Mouse (Mus musculus) bone marrow, adult 2 months (tissue): Measurements from ENCODE around the gene Nlgn1. TPM values are rescaled to one million over a fixed set of nuclear protein-coding genes. Genes with fewer than 3 reads are reported as not detected.

Experiments used
- H3K27ac ChIP-seq: fragments of 200-500 bp; 2 replicates; pipeline ENCODE4 v1.5.1; 2012; ENCODE audit warnings: low read depth, mild to moderate bottlenecking, control low read depth, inconsistent platforms, low read length; ENCODE audit not compliant: control insufficient read depth, poor library complexity, insufficient read depth
- H3K4me1 ChIP-seq: fragments of 200-500 bp; 2 replicates; pipeline ENCODE4 v1.6.1; 2011; ENCODE audit warnings: low read length; ENCODE audit not compliant: control insufficient read depth, insufficient read depth
- H3K4me3 ChIP-seq: fragments of 200-500 bp; replicated peaks from 2 replicates; pipeline ENCODE3; 2011; ENCODE audit warnings: mild to moderate bottlenecking, low read depth, low read length, control low read depth; ENCODE audit not compliant: control insufficient read depth
- CTCF ChIP-seq: fragments of 200-500 bp; IDR thresholded peaks from 2 replicates; pipeline ENCODE4 v1.5.1; 2011; ENCODE audit warnings: low read length, control low read depth; ENCODE audit not compliant: control insufficient read depth, insufficient read depth
- POLR2A ChIP-seq: fragments of 200-500 bp; IDR thresholded peaks from 2 replicates; pipeline ENCODE4 v1.6.1; 2011; ENCODE audit warnings: low read depth, mild to moderate bottlenecking, control low read depth, low read length, borderline replicate concordance; ENCODE audit not compliant: control insufficient read depth
- WGBS: fragments of 180-500 bp; shearing (Covaris S2); methylation state at CpG from one replicate; pipeline ENCODE4 v1.1.7; 2018; 5-methylcytosine and 5-hydroxymethylcytosine counted together
- polyA plus RNA-seq: library from polyadenylated mRNA; stranded (reverse); fragments of >200 nt; gene quantifications from 2 replicates; pipeline ENCODE4 v1.2.4, GENCODE M21; 2011; ENCODE audit warnings: low replicate concordance; ENCODE audit not compliant: missing spikeins, insufficient read depth, insufficient read length

Gene Nlgn1
- polyA plus RNA-seq, 1 experiment = 1.5 TPM

- H3K27ac ChIP-seq = no peak overlapping the region
- TF ChIP-seq POLR2A (no peak), CTCF (no peak)
- 73% methylated on average over 7 of the region's 7 CpGs for WGBS
- H3K4me1 ChIP-seq = no peaks in the 10 kb centered on the region
- no peak overlapping the region for H3K4me3 ChIP-seq
These were observed 329.2 kb downstream of the Nlgn1 start for GRCm38 (mm10) chr3:26002863-26003608.

DNA sequence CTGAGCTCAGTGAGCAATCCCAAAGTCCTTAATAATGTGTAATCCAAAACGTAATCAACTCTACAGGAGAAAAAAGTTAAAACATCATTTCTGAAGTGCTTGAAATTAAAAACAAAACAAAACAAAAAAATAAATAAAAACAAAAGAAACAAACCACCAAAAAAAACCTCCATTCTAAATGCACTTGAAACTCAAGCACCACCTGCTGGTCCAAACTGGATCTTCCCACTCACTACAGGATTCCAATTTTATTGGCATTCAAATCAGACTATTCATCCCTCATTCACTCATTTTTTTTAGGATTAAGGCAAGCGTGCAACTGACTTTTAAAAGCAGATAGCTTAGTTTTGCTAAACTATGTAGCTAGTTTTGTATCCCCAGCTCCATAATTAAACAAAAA, 329.9 kb downstream of the Nlgn1 start:
- no peak for TF ChIP-seq CTCF
- no peak for TF ChIP-seq POLR2A
- Histone ChIP-seq H3K4me3 (no peak overlapping the region), H3K27ac (no peak overlapping the region), H3K4me1 (no peaks in the 10 kb centered on the region)
- 30% methylated on average over 2 of the region's 2 CpGs for WGBS

DNA sequence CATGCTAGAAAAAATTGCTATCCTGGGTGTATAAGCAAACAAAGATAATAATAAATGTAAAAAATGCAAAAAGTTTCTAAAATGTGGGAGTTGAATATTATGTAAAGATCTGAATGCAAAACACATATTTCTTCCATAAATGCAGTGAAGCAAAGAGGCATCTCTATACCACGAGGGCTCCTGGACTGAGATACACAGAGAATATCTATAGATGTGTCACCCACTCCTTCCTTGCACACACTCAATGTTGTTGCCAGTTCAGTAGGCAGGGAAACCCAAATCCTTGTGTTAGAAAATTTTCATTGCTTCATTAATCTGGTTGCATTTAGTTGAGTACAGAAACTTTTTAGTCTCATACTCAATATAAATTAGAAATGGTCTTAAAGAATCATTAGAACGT, 364.7 kb downstream of the Nlgn1 start:
- WGBS = 67% methylated on average over 2 of the region's 2 CpGs
- H3K4me3 ChIP-seq = no peak overlapping the region
- H3K4me1 ChIP-seq = no peaks in the 10 kb centered on the region
- no peak for TF ChIP-seq CTCF
- TF ChIP-seq POLR2A = no peak
- H3K27ac ChIP-seq = no peak overlapping the region

DNA sequence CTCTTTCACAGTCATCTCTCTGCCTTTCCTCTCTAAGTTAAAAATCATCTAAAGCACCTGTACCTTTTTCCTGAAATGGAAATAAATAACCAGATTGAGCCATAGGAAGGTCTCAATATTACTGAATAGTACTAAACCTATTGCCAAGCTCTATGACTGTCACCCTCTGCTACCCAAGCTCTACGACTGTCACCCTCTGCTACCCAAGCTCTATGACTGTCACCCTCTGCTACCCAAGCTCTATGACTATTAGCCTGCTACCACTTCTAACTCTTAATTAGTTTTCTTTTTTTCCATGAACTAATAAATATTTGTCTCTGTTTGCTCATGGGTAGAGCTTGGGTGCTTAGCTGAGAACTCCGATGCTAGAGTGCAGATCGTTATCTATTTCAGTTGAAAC, 368.0 kb downstream of the Nlgn1 start:
- TF ChIP-seq POLR2A (no peak), CTCF (no peak)
- H3K4me1 ChIP-seq = no peaks in the 10 kb centered on the region
- no peak overlapping the region for H3K27ac ChIP-seq
- 83% methylated on average over 3 of the region's 3 CpGs for WGBS
- no peak overlapping the region for H3K4me3 ChIP-seq

DNA sequence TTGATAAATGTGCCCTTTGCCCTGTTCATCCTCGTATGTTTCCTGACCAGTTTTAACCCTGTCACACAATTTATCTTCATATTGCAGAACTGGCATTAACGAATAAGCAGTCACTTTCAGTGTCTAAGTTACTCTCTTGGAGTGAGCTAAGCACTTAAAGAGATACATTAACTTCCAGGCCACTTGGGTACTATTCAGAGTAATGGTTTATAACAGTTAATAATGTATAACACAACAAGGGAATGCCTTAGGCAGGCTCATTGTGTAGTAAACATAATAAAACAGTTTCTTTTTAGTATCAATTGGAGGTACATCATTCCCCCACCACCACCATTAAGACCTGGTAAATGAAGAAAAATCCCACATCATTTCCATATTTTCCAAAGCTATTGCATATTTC, 368.7 kb downstream of the Nlgn1 start:
- Histone ChIP-seq H3K27ac (no peak overlapping the region), H3K4me3 (no peak overlapping the region), H3K4me1 (no peaks in the 10 kb centered on the region)
- TF ChIP-seq POLR2A (no peak), CTCF (no peak)
- 59% methylated on average over 2 of the region's 2 CpGs for WGBS

DNA sequence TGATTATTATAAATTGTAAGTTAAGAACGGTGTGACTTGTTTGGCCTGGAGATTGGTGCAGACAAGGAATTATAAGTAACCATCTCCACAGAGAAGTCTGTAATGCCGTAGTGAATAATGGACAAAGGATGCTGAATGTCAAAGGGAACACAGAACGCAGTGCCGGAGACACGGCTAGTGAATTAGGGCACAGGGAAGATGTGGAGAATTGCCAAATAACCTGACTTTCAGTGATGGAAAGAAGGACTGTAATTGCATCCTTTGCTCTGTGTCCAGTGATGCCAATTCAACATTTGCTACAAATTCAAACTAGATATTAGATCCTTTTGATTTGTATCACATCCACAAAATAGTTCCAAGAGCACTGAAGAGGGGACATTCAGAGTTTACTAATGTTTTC, 415.7 kb downstream of the Nlgn1 start:
- Histone ChIP-seq H3K4me3 (no peak overlapping the region), H3K4me1 (no peaks in the 10 kb centered on the region), H3K27ac (no peak overlapping the region)
- WGBS = 79% methylated on average over 5 of the region's 5 CpGs
- TF ChIP-seq CTCF = no peak

DNA sequence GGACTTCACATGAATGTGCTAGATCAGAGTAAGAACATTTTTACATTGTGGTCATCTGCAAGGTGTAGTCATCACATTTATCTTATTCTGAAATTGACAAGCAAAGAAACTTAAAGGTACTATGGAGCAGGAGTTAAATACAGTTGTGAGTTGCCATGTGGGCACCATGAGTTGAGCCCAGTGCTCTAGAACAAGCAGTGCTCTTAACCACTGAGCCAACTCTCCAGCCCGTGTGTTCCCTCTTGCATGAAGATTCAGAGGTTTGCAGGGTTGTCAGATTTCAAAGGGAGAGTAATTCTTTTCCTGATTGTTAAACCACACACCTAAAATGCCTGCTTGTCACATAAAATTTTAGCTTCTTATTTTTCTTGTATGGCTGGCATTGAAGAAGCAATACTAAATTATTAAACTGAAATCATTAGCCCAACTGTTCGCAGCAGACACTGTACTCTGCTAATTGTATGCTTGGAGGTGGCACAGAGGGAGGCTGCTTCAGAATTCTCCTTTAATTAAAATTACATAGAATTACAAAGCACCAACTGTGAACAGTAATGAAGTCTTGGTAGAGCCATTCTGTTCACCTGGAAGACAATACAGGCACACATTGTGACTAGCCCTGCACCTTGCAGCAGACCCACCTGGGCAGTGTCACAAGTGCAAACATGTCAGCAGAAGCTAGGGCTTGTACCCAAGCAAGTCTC, 417.7 kb downstream of the Nlgn1 start:
- WGBS = 69% methylated on average over 2 of the region's 2 CpGs
- Histone ChIP-seq H3K4me1 (no peaks in the 10 kb centered on the region), H3K4me3 (no peak overlapping the region), H3K27ac (no peak overlapping the region)
- no peak for TF ChIP-seq CTCF
- no peak for TF ChIP-seq POLR2A

GRCm38 (mm10) chr3:25903140-25903809, 429.0 kb downstream of the Nlgn1 start:
- H3K4me3 ChIP-seq = no peak overlapping the region
- TF ChIP-seq CTCF (no peak), POLR2A (no peak)
- WGBS = 74% methylated on average over 11 of the region's 11 CpGs
- no peak overlapping the region for H3K27ac ChIP-seq
- no peaks in the 10 kb centered on the region for H3K4me1 ChIP-seq
